Mouse (Mus musculus) liver, postnatal 0 days (tissue): ENCODE data around the gene Fam83d. TPM values are rescaled to one million over a fixed set of nuclear protein-coding genes. Genes with fewer than 3 reads are reported as not detected.
A peak's percentile ranks its signal among the peaks of the same experiment; 100 is the strongest.
"Not testable (repeated sequence)": the region's sequence is repeated elsewhere in the genome, so short reads cannot be mapped to it uniquely, and the experiment has no call there.

Source experiments
- ATAC-seq: fragments of 200-750 bp; cut with Nextera tagmentation; 2 replicates; pipeline ENCODE4 v1.8.0; 2017; ENCODE audit warnings: mild to moderate bottlenecking, moderate library complexity
- DNase-seq: peaks from one replicate; pipeline ENCODE4 v3.0.0-alpha.2; 2016
- H3K27ac ChIP-seq: fragments of 300-500 bp; sonication (generic); 2 replicates; pipeline ENCODE4 v1.5.1; 2014; ENCODE audit warnings: antibody characterized with exemption, moderate library complexity, mild to moderate bottlenecking, low read depth
- H3K27me3 ChIP-seq: fragments of 300-500 bp; sonication (generic); 2 replicates; pipeline ENCODE4 v1.6.1; 2014; ENCODE audit warnings: low read length, control low read depth, mixed read lengths; ENCODE audit not compliant: insufficient read depth
- H3K36me3 ChIP-seq: fragments of 300-500 bp; sonication (generic); replicated peaks from 2 replicates; pipeline ENCODE4 v1.6.1; 2014; ENCODE audit warnings: mild to moderate bottlenecking, control low read depth, low read length, moderate library complexity, mixed read lengths; ENCODE audit not compliant: insufficient read depth
- H3K4me1 ChIP-seq: fragments of 300-500 bp; sonication (generic); 2 replicates; pipeline ENCODE4 v1.6.1; 2014; ENCODE audit warnings: antibody characterized with exemption, mild to moderate bottlenecking, control low read depth; ENCODE audit not compliant: insufficient read depth
- H3K4me2 ChIP-seq: fragments of 300-500 bp; sonication (generic); 2 replicates; pipeline ENCODE4 v1.6.1; 2014; ENCODE audit warnings: low read depth, mild to moderate bottlenecking, low read length, moderate library complexity, mixed read lengths
- H3K4me3 ChIP-seq: fragments of 300-500 bp; sonication (generic); 2 replicates; pipeline ENCODE4 v1.5.1; 2014; ENCODE audit warnings: low read depth, low read length
- H3K9ac ChIP-seq: fragments of 300-500 bp; sonication (generic); replicated peaks from 2 replicates; pipeline ENCODE4 v1.6.1; 2014; ENCODE audit warnings: mild to moderate bottlenecking, moderate library complexity
- H3K9me3 ChIP-seq: fragments of 300-500 bp; sonication (generic); 2 replicates; pipeline ENCODE4 v1.6.1; 2016; ENCODE audit warnings: mild to moderate bottlenecking, control low read depth, low read length, mixed read lengths
- CTCF ChIP-seq: sonication (generic); IDR thresholded peaks from 2 replicates; pipeline ENCODE4 v1.5.1; 2016; ENCODE audit warnings: antibody characterized with exemption, low read depth
- EP300 ChIP-seq: IDR thresholded peaks from 2 replicates; pipeline ENCODE4 v1.6.1; 2016; ENCODE audit warnings: antibody characterized with exemption, low read depth, mild to moderate bottlenecking
- WGBS: fragments of 180-500 bp; shearing (Covaris S2); extraction: QIAGEN DNeasy Blood & Tissue Kit; methylation state at CpG from one replicate; pipeline ENCODE4 v1.1.7; 2014; ENCODE audit not compliant: insufficient replicate concordance; 5-methylcytosine and 5-hydroxymethylcytosine counted together
- polyA plus RNA-seq: library from polyadenylated mRNA; unstranded; fragments of >200 nt; fragmentation: Nextera tagmentation; extraction: Ambion mirVana; gene quantifications from 2 replicates; pipeline ENCODE4 v1.2.1, GENCODE M21; 2015

Fam83d gene
- polyA plus RNA-seq, 1 experiment from 2014 or later, result 5.7 TPM

DNA sequence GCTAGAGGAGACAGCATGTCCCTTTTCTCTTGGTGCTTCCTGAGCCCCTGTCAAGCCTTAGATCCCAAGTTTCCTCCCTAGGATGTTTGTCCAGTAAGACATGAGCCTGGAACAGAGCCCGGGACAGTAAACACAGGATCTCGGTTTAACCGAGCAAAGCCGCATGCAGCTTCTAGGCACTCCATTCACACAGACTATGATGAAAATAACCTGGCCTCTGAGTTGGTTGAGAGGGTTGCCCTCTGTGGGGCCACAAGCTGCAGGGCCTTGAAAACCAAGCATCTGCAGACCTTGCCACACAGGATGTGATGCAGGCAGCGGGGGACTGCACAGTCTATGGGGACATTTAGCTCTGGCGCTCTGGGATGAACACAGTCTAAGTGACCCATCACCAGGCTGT, 34.0 kb upstream of the Fam83d start:
- 47% methylated on average over 6 of the region's 6 CpGs for WGBS
- no peak overlapping the region for H3K9ac ChIP-seq
- H3K4me3 ChIP-seq, result no peak overlapping the region
- no peaks in the 10 kb centered on the region for H3K36me3 ChIP-seq
- ATAC-seq (peak; percentile 36; the same call in 1 of the 2 replicates), DNase-seq (peak; percentile 36)
- peak overlapping the region; percentile 71; the same call in 1 of the 2 replicates for H3K27ac ChIP-seq
- H3K27me3 ChIP-seq, result no peaks in the 10 kb centered on the region
- H3K9me3 ChIP-seq, result no peaks in the 10 kb centered on the region
- H3K4me1 ChIP-seq, result peaks cover 8% of the 10 kb centered on the region; the same call in 1 of the 2 replicates
- TF ChIP-seq EP300 (no peak), CTCF (no peak)
- H3K4me2 ChIP-seq, result no peak overlapping the region

DNA sequence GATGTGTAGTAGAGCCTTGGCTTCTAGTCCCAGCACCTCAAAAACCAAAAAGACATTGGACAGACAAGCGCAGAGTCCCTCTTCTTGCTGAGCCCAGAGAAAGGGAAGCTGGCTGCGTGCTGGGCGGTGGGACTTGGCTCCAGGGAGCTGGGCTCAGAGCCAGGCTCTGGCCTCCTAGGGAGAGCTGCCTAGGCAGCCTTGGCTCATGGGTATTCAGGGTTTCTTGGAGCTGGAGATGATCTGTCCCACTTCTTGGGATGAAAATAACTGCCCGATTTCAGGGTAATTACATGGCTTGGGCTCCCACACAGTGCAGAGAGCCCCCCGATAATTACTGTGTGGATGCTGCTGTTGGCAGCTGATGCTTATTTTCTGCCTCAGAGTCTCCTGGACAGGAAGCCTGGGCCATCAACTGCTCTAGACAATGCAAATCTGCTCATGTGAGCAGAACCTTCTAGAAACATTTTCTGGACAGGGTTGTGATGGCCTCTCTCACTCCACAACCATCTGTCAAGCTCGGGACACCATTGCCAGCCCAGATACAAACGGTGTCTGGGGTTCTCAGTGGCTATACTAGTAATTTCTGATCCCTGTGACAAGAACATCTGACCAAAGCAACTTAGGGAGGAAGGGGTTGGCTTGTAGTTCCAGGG, 33.3 kb upstream of the Fam83d start:
- 70% methylated on average over 7 of the region's 7 CpGs for WGBS
- Histone ChIP-seq H3K4me2 (no peak overlapping the region), H3K9ac (no peak overlapping the region), H3K36me3 (no peaks in the 10 kb centered on the region), H3K27me3 (no peaks in the 10 kb centered on the region), H3K9me3 (no peaks in the 10 kb centered on the region), H3K4me3 (no peak overlapping the region), H3K4me1 (peaks cover 8% of the 10 kb centered on the region; the same call in 1 of the 2 replicates), H3K27ac (peak overlapping the region; percentile 53; the same call in 1 of the 2 replicates)
- TF ChIP-seq CTCF (no peak), EP300 (no peak)
- peak; percentile 15; the same call in 1 of the 2 replicates for ATAC-seq
- DNase-seq, result no peak

DNA sequence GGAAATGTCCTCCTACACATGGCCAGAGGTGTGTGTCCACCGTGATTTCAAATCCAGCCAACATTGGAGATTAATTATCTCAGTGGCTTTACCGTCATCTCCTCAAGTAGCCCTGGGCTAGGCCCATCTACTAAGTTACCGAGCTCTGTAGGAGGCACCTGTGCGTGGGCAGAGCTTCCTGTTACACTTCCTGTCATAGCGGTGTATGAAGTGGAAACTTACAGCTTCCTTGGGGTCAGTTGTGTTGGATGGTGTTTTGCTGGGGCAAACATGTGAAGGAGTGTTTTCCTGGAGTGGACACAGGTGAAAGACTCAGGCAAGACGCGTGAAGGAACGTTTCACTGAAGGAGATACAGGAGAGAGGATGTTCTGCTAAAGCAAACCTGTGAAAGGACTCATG, 32.6 kb upstream of the Fam83d start:
- Histone ChIP-seq H3K4me1 (peaks cover 8% of the 10 kb centered on the region; the same call in 1 of the 2 replicates), H3K9ac (no peak overlapping the region), H3K36me3 (no peaks in the 10 kb centered on the region), H3K27me3 (no peaks in the 10 kb centered on the region), H3K4me3 (no peak overlapping the region), H3K9me3 (no peaks in the 10 kb centered on the region), H3K4me2 (no peak overlapping the region), H3K27ac (peak overlapping the region; percentile 18; the same call in 1 of the 2 replicates)
- TF ChIP-seq CTCF (no peak), EP300 (no peak)
- 56% methylated on average over 8 of the region's 8 CpGs for WGBS
- no peak for DNase-seq
- ATAC-seq, result no peak

DNA sequence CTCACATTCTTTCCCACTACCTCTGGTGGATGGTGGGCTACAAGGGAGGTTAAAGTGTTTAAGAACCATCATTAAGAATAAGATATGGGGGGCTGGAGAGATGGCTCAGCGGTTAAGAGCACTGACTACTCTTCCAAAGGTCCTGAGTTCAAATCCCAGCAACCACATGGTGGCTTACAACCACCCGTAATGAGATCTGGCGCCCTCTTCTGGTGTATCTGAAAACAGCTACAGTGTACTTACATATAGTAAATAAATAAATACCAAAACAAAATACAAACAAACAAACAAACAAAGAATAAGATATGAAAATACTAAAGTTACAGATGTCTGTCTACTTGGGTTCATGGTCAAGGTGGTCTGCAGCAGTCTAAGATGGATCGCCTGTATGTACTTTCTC, 31.6 kb upstream of the Fam83d start:
- ATAC-seq, H3K27me3 ChIP-seq, H3K36me3 ChIP-seq, H3K4me1 ChIP-seq, H3K27ac ChIP-seq, H3K9me3 ChIP-seq, H3K9ac ChIP-seq, H3K4me3 ChIP-seq, H3K4me2 ChIP-seq, DNase-seq: not testable (repeated sequence)
- peak; percentile 29; the same call in 1 of the 2 replicates for TF ChIP-seq CTCF
- 89% methylated on average over 4 of the region's 4 CpGs for WGBS

DNA sequence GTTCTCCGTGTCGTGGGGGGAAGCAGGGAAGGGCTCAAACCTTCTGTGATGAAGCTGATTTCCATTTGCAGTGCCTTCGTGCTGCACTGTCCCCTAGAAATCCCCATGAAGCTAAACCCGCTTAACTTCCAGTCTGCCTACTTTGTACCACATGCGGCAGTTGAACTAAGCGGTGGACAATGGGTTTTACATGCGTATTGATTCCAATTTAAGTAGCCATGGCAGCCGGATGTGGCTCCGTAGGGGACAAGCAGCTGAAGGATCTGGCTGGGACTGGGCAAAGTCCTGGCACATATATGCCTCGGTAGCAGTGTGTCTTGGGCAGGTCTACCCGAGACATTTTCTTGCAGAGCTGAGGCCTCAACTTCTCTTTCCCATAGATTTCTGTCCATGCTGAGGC, 29.3 kb upstream of the Fam83d start:
- TF ChIP-seq CTCF (no peak), EP300 (no peak)
- H3K9me3 ChIP-seq, result no peaks in the 10 kb centered on the region
- peaks cover 8% of the 10 kb centered on the region; the same call in 1 of the 2 replicates for H3K4me1 ChIP-seq
- H3K27ac ChIP-seq, result no peak overlapping the region
- ATAC-seq, result no peak
- no peak for DNase-seq
- H3K4me2 ChIP-seq, result no peak overlapping the region
- H3K4me3 ChIP-seq, result no peak overlapping the region
- H3K27me3 ChIP-seq, result no peaks in the 10 kb centered on the region
- no peaks in the 10 kb centered on the region for H3K36me3 ChIP-seq
- WGBS, result 87% methylated on average over 11 of the region's 11 CpGs
- H3K9ac ChIP-seq, result no peak overlapping the region

DNA sequence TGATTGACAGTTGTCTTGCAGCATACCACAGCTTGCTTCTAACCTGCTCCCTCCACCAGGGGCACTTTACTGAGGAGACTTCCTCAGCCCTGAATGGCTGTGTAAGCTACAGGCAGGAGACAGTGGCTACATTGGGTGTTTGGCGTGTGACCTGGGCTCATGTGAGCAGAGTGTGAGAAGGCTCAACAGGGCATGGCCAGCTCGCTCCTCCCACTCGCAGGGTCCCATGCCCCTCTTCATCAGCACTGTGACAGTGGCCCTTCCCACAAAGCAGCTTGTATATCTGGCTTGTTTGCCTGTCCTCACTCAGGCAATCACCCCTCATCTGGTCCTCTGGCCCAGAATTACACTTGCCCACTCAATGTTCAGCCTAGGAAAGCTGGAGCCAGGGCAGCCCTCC, 28.8 kb upstream of the Fam83d start:
- DNase-seq (no peak), ATAC-seq (no peak)
- WGBS, result 90% methylated on average over 3 of the region's 3 CpGs
- no peak overlapping the region for H3K4me2 ChIP-seq
- no peak overlapping the region for H3K27ac ChIP-seq
- H3K9ac ChIP-seq, result no peak overlapping the region
- H3K4me3 ChIP-seq, result no peak overlapping the region
- TF ChIP-seq CTCF (no peak), EP300 (no peak)
- no peaks in the 10 kb centered on the region for H3K36me3 ChIP-seq
- H3K4me1 ChIP-seq, result peaks cover 6% of the 10 kb centered on the region; the same call in 1 of the 2 replicates
- no peaks in the 10 kb centered on the region for H3K27me3 ChIP-seq
- no peaks in the 10 kb centered on the region for H3K9me3 ChIP-seq
